Mouse (Mus musculus): ENCODE data around the gene Bpifb5. TPM values are rescaled to one million over a fixed set of nuclear protein-coding genes. Genes with fewer than 3 reads are reported as not detected.
"Not testable (repeated sequence)": the region's sequence is repeated elsewhere in the genome, so short reads cannot be mapped to it uniquely, and the experiment has no call there.

The Bpifb5 gene
- total RNA-seq, 2 experiments from 2014 or later = not detected

DNA sequence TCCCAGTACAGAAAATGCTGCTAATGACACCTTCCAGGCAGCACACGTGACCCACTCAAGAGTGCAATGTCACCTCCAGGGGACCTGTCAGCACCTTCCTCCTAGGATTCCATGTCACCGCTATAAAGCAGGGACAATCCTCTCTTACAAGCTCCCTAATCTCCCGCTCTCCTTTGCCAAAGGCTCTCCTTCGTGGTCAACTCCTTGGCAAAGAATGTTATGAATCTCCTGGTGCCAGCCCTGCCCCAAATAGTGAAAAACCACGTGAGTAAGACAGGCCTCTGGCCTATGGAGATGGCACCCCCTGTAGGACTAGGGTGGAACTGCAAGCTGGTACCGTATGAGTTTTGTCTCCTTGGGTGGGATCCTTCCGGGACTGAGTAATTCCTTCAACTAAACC, 16.6 kb upstream of the Bpifb5 start:
- DNase-seq = no peak
- peak; percentile 63 for TF ChIP-seq CTCF (IDR thresholded peaks at IDR 0.05)
- Histone ChIP-seq H3K4me3 (no peak overlapping the region), H3K27ac (no peak overlapping the region)
- intact Hi-C loops (cut with DNase I) = no loop called here

GRCm38 (mm10) chr2:154209112-154209511, 14.4 kb upstream of the Bpifb5 start:
- H3K4me3 ChIP-seq = no peak overlapping the region
- TF ChIP-seq CTCF (IDR thresholded peaks at IDR 0.05) = peak; percentile 52
- no peak for DNase-seq
- no peak overlapping the region for H3K27ac ChIP-seq
- intact Hi-C loops (cut with DNase I) = no loop called here

DNA sequence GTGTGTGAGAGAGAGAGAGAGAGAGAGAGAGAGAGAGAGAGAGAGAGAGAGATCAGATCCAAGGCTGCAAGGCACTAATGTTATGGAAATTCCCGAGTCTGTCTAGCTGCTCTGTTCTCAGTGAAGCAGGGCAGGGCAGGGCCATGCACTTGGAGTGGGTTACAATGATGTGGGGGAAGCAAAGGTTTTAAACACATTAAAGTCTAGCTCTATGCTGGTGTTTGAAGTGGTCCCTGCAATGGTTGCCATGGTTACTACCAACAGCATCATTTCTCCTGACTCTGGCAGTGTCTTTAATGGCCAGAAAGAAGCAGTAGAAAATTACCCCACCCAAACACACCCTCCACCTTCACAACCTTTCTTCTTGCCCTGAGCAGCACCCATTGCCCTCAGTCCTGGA, 12.4 kb upstream of the Bpifb5 start:
- intact Hi-C loops (cut with DNase I) = no loop called here
- DNase-seq = no peak
- TF ChIP-seq CTCF (IDR thresholded peaks at IDR 0.05) = no peak
- no peak overlapping the region for H3K27ac ChIP-seq
- no peak overlapping the region for H3K4me3 ChIP-seq

- intact Hi-C loops (cut with DNase I) = no loop called here
- no peak overlapping the region for H3K27ac ChIP-seq
- no peak for TF ChIP-seq CTCF (IDR thresholded peaks at IDR 0.05)
- DNase-seq = no peak
- no peak overlapping the region for H3K4me3 ChIP-seq
Observed at GRCm38 (mm10) chr2:154211881-154212280, 11.7 kb upstream of the Bpifb5 start.

DNA sequence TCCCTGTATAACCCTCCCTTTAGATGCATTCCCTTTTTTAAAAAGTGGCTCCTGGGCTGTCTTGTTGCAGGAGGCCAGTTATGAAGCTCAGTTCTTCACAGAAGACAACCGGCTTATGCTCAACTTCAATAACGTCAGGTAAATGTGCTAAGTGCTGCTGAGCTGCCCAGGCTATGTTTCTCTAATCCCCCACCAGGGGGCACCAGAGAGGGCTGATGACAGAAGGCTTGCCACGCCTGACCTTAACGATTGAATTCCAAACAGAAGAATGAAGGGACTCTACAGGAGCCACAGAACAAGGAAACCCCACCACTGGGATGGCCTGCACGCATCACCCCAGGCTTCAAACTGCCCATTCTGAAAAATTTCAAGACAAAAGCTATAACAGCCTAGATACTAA, 8.4 kb upstream of the Bpifb5 start:
- intact Hi-C loops (cut with DNase I) = loop anchor here (2.0 kb wide), 1 partner anchor 80 kb away; no protein-coding TSS in a partner anchor
- Histone ChIP-seq H3K4me3 (no peak overlapping the region), H3K27ac (no peak overlapping the region)
- DNase-seq = peak; percentile 70
- TF ChIP-seq CTCF (IDR thresholded peaks at IDR 0.05) = peak; percentile 87

DNA sequence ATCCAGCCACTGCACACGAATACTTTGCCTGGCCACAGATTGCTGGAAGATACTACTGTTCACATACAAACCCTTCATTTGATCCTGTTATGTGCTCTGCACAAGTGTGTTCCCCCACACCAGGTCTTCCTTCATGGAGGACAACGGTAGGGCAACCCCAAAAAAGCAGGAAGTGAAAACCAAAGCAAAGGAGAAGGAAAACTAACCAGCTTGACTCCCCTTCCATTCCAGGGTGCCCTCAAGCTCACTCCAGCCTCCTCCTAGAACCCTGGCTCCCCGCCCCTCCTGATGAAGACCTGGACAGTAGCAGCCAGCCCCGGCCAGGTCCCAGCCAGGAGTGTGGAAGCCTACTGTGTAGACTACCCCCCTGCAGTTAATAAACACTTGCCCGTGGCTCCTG, 3.6 kb upstream of the Bpifb5 start:
- no peak for DNase-seq
- no peak overlapping the region for H3K4me3 ChIP-seq
- intact Hi-C loops (cut with DNase I) = no loop called here
- no peak for TF ChIP-seq CTCF (IDR thresholded peaks at IDR 0.05)
- H3K27ac ChIP-seq = no peak overlapping the region

DNA sequence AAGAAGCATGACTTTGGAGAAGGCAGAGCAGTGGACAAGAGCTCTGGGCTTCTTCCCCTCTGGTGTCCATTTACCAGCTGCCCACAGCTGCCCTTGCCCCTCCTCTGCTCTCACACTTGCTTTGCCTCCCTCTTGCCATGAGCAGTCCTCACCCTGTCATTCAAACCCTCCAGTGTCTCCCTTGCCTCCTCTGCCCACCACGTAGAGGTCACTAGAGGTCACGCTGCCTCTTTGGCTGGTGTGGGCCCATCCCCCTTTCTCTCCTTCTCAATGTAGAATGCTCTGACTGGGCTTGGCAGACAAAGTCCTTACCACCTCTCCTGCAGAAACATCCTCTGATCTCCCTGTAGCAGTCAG, 353 bp downstream of the Bpifb5 start:
- intact Hi-C loops (cut with DNase I) = no loop called here
- no peak overlapping the region for H3K27ac ChIP-seq
- TF ChIP-seq CTCF (IDR thresholded peaks at IDR 0.05) = no peak
- no peak overlapping the region for H3K4me3 ChIP-seq
- DNase-seq = no peak

- DNase-seq = no peak
- Histone ChIP-seq H3K4me3 (no peak overlapping the region), H3K27ac (no peak overlapping the region)
- TF ChIP-seq CTCF (IDR thresholded peaks at IDR 0.05) = no peak
- intact Hi-C loops (cut with DNase I) = no loop called here
Observed at GRCm38 (mm10) chr2:154226991-154227390, 3.4 kb downstream of the Bpifb5 start.

- no peak for TF ChIP-seq CTCF (IDR thresholded peaks at IDR 0.05)
- no peak for DNase-seq
- Histone ChIP-seq H3K4me3 (no peak overlapping the region), H3K27ac (no peak overlapping the region)
- intact Hi-C loops (cut with DNase I) = no loop called here
Observed at GRCm38 (mm10) chr2:154227830-154228229, 4.3 kb downstream of the Bpifb5 start.

GRCm38 (mm10) chr2:154233426-154233825, 9.9 kb downstream of the Bpifb5 start:
- DNase-seq = no peak
- no peak overlapping the region for H3K4me3 ChIP-seq
- H3K27ac ChIP-seq = no peak overlapping the region
- intact Hi-C loops (cut with DNase I) = no loop called here
- TF ChIP-seq CTCF (IDR thresholded peaks at IDR 0.05) = no peak

DNA sequence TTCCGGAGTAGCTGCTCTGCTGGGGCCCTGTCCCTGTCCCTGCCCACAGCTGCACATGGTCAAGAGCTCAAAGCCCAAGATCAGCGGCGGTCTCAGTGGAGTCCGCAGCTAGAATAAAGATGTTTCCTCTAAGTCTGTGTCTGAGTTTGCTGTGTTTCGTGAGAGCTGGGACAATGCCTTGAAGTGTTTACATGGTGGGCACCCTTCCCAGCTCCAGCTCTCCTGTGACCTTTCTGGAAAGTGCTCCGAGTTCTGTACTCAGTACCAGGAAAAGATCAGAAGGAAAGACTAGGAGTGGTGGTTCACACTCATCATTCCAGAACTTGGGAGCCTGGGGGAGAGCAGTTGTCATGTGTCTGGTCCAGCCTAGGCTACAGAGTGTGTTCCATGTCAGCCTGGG, 17.2 kb downstream of the Bpifb5 start:
- H3K27ac ChIP-seq = no peak overlapping the region
- no peak overlapping the region for H3K4me3 ChIP-seq
- intact Hi-C loops (cut with DNase I) = no loop called here
- DNase-seq = no peak
- no peak for TF ChIP-seq CTCF (IDR thresholded peaks at IDR 0.05)

DNA sequence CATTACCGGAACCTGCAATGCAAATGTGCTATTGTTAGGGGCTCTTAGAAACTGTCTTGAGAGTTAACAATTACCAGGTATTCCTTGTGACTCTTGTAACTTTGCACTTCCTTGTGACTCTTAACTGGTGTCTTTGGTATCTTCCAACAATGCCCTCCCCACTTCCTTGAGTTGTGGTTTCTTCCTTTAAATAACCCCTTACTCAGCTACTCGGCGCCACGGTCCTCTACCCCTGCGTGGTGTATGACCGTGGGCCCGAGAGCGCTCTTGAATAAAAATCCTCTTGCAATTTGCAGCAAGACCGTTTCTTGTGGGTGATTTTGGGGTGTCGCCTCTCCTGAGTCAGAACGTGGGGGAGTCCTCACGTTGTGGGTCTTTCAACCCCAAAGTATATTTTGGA, 19.2 kb downstream of the Bpifb5 start:
- H3K4me3 ChIP-seq; DNase-seq; intact Hi-C loops (cut with DNase I); H3K27ac ChIP-seq: not testable (repeated sequence)

DNA sequence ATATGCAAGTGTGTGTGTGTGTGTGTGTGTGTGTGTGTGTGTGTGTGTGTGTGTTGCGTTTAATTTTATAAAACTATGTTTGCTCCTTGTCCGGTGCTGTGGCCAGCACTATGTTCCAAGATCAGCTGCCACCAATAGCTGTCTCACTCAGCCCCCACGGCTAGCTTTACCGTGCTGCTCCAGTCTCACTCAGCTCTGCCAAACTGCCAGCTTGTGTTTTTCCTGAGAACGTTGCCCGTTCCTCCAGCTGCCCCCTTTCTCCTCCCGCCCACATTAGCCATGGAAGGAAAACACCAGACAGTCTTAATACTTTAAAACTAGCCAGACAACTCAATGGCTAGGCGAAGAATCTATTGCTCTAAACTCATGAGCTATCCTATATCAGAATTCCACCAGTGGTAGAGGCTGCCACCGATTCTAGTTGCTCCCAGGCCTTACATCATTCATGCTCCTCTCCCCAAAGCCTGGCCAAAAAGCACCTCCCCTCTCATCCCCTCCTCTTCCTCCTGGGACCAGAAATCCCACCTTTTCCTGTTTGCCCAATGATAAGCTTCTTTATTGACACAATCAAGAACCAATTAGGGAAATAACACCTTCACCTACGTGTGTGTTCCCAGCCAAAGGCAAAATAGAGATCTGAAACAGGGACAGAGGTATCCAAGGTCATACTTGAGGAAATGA, 20.0 kb downstream of the Bpifb5 start:
- intact Hi-C loops (cut with DNase I) = no loop called here
- DNase-seq = no peak
- TF ChIP-seq CTCF (IDR thresholded peaks at IDR 0.05) = no peak

DNA sequence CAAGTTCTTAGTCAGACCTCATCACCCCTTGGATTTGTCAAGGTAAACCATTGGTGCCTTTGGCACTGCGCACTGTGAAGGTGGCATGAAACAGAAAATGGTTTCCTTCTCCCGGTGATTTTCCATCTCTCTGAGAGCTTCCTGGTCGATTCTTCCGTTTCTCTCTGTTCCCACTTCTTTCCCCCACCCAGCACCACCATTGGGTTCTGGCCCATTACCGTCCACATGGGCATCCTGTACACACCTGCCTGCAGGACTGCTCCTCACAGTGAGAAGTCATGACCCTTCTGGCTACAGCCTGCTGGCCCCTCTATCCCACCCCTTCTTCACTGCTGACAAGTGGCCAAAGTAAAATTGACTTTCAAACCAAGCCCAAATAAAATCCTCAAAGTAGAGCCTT, 21.8 kb downstream of the Bpifb5 start:
- Histone ChIP-seq H3K4me3 (no peak overlapping the region), H3K27ac (no peak overlapping the region)
- TF ChIP-seq CTCF (IDR thresholded peaks at IDR 0.05) = no peak
- intact Hi-C loops (cut with DNase I) = no loop called here
- DNase-seq = no peak

More for the DNA sequence above, 20.0 kb downstream of the Bpifb5 start:
- H3K4me3 ChIP-seq = no peak overlapping the region
- no peak overlapping the region for H3K27ac ChIP-seq

DNA sequence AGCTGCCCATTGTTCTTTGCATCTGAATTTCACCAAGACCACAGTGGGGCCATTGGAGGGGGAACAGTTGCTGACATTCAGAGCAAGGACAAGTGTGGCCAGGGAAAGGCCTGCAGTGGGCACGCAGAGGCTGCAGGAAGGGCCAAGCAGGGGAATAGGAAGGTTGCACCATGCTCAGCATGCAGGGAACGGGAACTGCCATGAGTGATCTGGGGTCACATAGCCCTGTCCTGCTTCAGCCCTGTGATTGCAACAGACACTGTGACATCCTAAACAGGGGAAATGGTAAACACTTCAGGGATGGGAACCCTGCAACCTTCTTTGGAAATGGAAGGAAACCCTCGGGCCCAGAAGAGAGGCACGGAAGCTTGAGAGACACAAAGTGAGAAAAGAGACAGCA, 31.7 kb downstream of the Bpifb5 start:
- DNase-seq; H3K27ac ChIP-seq; intact Hi-C loops (cut with DNase I); H3K4me3 ChIP-seq: not testable (repeated sequence)

Measured in gastrocnemius, adult 2 months (tissue).